Mouse (Mus musculus): ENCODE measurements at regions not wholly inside any gene's neighbourhood (a gene's known extent, or its start where the extent isn't known, plus 50 kb on each side); places are given as distances from the start of the nearest gene placed in this dataset.

DNA sequence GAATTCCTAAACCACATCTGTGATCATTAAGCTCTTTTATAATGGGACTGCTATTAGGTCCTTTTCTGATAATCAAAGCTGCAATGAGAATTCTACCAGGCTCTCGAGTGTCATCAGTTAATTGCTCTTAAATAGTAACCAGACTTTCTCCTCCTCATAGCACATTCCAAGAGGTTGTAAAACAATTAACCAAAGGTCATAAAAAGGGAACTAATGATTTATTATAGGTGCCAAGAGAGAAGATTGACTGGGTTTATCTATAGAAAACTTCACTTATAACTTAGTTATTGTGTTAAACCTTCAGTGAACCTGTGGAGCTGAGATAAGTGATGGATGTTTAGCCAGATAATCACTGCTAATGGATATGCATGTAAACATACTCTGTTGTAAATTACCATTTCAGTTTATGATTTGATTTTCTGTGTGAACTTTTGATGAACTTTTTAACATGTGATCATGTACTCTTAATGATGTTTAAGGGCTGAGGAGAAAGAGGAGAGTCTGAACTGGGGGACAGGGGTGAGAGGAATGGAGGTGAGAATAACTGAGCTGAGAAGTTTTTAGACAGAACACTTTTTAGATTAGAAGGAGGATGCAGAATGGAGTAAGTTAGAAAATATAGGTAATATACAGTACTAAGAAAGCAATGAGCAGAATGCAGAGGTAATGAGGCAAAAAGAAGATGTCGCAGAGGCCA, 228.4 kb upstream of the Cox7c start:
- in situ Hi-C loops (cut with MboI, MseI) = no loop called here

- in situ Hi-C loops (cut with MboI, MseI) = no loop called here
These were observed 191.3 kb upstream of the Cox7c start for GRCm38 (mm10) chr13:86238054-86238453.

GRCm38 (mm10) chr13:86205641-86206040, 158.9 kb upstream of the Cox7c start:
- in situ Hi-C loops (cut with MboI, MseI) = no loop called here

DNA sequence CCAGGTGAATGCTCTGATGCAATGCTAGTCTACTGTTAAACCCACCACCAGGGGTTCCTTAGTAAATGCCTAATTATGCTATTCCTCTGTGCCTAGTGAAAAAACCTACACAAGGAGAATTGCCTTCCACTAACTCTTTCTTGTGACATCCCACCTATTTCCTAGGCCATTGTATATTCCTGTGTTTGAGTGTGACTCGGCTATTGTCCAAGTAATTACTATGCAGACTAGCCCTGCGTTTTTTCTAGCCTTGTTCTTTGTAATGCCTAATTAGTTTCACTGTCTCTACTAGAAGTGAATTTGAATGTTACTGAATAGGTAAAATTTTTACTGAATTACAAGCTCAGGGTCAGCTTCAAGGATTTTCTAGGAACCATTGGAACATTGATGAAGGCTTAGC, 133.8 kb upstream of the Cox7c start:
- in situ Hi-C loops (cut with MboI, MseI) = no loop called here

DNA sequence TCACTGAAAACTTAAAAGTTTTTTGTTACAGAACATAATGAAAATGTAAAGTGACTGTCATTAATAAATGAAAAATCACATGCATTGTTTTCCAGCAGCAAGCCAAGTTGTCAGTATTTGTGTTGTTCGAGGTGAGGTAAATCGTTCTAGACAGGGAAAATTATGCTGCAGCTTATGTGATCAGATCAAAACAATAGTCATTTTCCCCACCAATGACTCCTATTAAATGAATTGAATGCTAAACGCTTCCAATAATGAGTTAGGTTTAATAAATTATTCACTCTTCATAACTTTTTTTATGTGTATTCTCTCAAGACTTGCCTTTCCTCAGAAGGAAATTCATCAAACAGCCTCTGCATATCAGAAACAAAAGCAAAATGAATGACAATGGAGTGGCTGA, 100.6 kb upstream of the Cox7c start:
- in situ Hi-C loops (cut with MboI, MseI) = loop anchor here (25.0 kb wide), 1 partner anchor 1260 kb away; no protein-coding TSS in a partner anchor

DNA sequence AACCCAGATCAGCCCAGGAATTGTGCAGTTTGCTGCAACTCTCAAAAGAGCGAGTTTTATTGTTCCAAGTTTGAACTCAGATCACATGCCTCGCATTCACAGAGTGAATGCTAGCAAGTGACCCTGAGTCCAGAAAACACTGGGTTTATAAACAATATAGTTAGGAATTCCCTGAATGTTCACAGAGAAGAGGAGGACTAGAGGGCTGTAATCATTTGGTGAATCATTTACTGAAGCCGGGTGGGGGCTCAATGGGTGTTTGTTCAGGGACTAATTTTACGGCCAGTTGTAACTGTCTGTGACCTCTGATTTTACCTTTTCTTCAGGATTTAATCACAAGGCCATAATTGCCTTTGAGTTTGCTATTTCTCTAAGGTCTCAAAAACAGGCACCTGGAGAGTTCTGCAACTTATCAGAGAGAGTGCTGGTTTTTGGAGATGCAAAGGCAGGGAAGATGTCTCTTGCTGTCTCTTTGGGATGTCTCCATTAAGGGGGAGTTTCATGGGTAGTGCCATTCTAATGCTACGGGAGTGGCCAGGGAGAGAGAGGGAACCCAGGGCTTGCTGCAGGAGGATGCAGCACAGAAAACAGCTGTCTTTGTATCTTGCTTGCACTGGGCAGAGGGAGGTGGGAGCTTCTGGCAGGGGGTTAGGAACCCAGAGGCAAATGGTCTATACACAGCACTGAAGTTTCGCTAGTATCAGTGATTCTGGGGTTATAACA, 64.8 kb upstream of the Cox7c start:
- in situ Hi-C loops (cut with MboI, MseI) = no loop called here

DNA sequence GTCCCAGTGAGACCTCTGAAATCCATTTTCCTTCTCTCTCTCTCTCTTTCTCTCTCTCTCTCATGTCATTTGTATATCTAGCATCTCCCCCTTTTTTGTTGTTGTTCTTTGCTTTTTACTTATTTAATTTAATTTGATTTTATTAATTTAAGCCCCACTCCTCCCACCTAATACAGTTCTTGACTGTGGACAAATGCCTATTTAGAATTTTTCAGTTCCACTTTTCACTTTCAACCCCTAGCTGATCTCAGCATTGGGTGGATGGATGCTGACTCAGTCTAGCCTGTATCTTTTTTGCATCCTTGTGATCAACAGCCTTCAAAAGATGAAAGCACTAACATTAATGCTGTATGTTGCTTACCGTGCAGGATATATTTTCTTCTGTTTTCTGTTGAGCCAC, 55.5 kb upstream of the Cox7c start:
- in situ Hi-C loops (cut with MboI, MseI) = no loop called here

- in situ Hi-C loops (cut with MboI, MseI) = no loop called here
These were observed 51.1 kb upstream of the Cox7c start for GRCm38 (mm10) chr13:86097836-86098235.

GRCm38 (mm10) chr13:86097291-86097690, 50.6 kb upstream of the Cox7c start:
- in situ Hi-C loops (cut with MboI, MseI) = no loop called here

Measured in T-helper 1 cell (primary cell).